Mouse (Mus musculus): ENCODE results near the gene Mindy4.

Gene Mindy4

GRCm38 (mm10) chr6:55356976-55357635 lies 153.9 kb downstream of the Mindy4 start:
- in situ Hi-C loops (cut with MboI; ENCODE audit: low sequenced_read_pairs): no loop called here

GRCm38 (mm10) chr6:55357636-55358031 lies 154.5 kb downstream of the Mindy4 start:
- in situ Hi-C loops (cut with MboI; ENCODE audit: low sequenced_read_pairs): no loop called here

- in situ Hi-C loops (cut with MboI; ENCODE audit: low sequenced_read_pairs): no loop called here
These were observed 155.6 kb downstream of the Mindy4 start for GRCm38 (mm10) chr6:55358731-55359143.

- in situ Hi-C loops (cut with MboI; ENCODE audit: low sequenced_read_pairs): no loop called here
These were observed 159.5 kb downstream of the Mindy4 start for GRCm38 (mm10) chr6:55362663-55363062.

- in situ Hi-C loops (cut with MboI; ENCODE audit: low sequenced_read_pairs): no loop called here
These were observed 163.9 kb downstream of the Mindy4 start for GRCm38 (mm10) chr6:55367126-55367525.
